Mouse (Mus musculus): ENCODE results near the gene Adgrf1. TPM values are rescaled to one million over a fixed set of nuclear protein-coding genes. Genes with fewer than 3 reads are reported as not detected.
"Not testable (repeated sequence)": the region's sequence is repeated elsewhere in the genome, so short reads cannot be mapped to it uniquely, and the experiment has no call there.

Adgrf1 gene
- polyA plus RNA-seq, 1 experiment = not detected

DNA sequence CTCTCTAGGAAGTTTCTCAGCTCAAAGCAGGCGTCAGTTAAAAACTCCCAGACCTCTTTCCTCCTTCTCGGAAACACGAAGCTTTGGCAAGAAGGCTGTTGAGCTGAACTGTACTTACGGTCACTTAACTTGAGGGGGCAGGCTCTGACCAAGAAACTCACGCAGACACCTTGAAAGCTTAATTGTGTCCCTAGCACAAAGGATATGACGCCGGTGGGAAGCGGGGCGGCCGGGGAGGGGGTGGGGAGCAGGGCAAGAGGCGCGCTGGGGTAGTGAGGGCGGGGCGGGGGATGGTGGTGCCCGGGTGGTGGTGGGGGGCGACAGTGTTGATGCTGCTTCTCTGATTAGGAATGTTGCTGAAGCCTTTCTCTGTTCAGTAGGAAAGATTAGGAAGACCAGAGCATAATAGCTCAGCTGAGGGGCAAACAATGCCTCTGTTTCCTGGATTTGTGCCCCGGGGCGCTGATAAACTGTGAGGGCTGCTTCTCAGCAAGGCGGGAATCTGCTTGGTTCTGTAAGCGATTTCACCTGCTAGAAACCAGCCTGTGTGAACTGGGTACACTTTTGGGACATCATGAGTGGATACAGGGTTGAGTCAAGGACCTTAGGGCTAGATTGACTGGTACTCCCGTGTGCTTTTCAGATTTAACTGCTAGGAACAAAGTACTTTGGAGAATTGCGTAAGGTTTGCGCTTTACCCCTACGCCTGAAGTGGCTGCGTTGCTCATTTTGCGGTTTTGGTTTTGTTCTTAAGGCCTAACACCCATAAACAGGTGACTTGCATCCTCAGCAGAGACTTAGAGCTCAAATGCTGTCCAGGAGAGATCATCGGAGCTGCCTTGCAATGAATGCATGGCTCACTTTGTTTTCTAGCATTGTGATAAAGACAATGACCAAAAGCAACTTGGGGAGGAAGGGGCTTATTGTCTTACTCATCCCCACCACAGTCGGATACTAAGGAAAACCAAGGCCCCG is 56.9 kb downstream of the Adgrf1 start:
- H3K4me3 ChIP-seq (ENCODE audit: insufficient read depth, low read depth, low read length) = peak overlapping the region; percentile 32
- peak overlapping the region; percentile 85 for H3K27ac ChIP-seq (replicated peaks; ENCODE audit: low read depth, low read length)
- H3K4me1 ChIP-seq (ENCODE audit: control insufficient read depth, insufficient read depth, insufficient read length, low read length) = peaks cover 9% of the 10 kb centered on the region; the same call in 1 of the 2 replicates

DNA sequence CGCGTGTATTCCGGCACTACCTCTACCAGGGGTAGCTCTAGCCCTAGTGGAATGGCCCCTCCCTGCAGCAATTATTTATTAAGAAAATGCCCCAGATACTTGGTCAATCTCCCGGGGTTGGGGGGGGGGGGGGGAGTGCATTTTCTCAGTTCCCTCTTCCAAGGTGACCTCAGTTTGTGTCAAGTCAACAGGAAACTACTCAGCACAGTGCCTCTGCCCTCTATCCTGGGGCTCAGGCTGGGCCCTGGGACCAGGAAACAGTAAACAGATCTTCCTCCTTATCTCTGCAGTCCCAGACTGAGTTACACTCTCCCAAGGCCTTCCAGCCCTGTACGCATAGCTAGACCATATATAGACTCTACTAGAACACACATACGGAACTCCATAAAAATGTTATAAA is 57.7 kb downstream of the Adgrf1 start:
- H3K4me3 ChIP-seq (ENCODE audit: insufficient read depth, low read depth, low read length) = no peak overlapping the region
- H3K27ac ChIP-seq (replicated peaks; ENCODE audit: low read depth, low read length) = no peak overlapping the region
- H3K4me1 ChIP-seq (ENCODE audit: control insufficient read depth, insufficient read depth, insufficient read length, low read length) = peaks cover 15% of the 10 kb centered on the region; the same call in 1 of the 2 replicates

- Histone ChIP-seq H3K4me1 (ENCODE audit: control insufficient read depth, insufficient read depth, insufficient read length, low read length) (peaks cover 18% of the 10 kb centered on the region; the same call in 1 of the 2 replicates), H3K4me3 (ENCODE audit: insufficient read depth, low read depth, low read length) (no peak overlapping the region), H3K27ac (replicated peaks; ENCODE audit: low read depth, low read length) (no peak overlapping the region)
These were observed 59.1 kb downstream of the Adgrf1 start for GRCm38 (mm10) chr17:43329216-43329615.

GRCm38 (mm10) chr17:43329761-43330183 is 59.6 kb downstream of the Adgrf1 start:
- Histone ChIP-seq H3K27ac (replicated peaks; ENCODE audit: low read depth, low read length) (no peak overlapping the region), H3K4me3 (ENCODE audit: insufficient read depth, low read depth, low read length) (no peak overlapping the region), H3K4me1 (ENCODE audit: control insufficient read depth, insufficient read depth, insufficient read length, low read length) (peaks cover 20% of the 10 kb centered on the region; the same call in 1 of the 2 replicates)

DNA sequence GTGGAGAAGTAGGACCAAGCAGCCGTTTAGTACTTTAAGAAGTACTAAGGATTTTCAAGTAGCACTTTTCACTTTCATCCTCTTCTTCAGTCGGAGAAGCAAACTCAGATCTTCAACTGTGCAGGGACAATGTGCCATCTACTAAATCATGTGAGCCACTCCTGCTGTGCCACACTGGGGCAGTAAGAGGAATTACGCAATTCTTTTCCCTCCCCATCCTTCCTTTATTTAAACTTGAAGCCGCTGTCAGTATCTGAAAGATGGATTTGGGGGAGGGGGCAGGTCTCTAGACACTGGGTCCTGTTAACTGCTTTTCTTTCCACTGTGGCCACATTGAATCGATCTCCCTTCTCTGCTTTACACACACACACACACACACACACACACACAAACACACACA is 62.6 kb downstream of the Adgrf1 start:
- peaks cover 29% of the 10 kb centered on the region; the same call in 1 of the 2 replicates for H3K4me1 ChIP-seq (ENCODE audit: control insufficient read depth, insufficient read depth, insufficient read length, low read length)
- H3K4me3 ChIP-seq (ENCODE audit: insufficient read depth, low read depth, low read length) = no peak overlapping the region
- H3K27ac ChIP-seq (replicated peaks; ENCODE audit: low read depth, low read length) = no peak overlapping the region; the same call in 1 of the 2 replicates

DNA sequence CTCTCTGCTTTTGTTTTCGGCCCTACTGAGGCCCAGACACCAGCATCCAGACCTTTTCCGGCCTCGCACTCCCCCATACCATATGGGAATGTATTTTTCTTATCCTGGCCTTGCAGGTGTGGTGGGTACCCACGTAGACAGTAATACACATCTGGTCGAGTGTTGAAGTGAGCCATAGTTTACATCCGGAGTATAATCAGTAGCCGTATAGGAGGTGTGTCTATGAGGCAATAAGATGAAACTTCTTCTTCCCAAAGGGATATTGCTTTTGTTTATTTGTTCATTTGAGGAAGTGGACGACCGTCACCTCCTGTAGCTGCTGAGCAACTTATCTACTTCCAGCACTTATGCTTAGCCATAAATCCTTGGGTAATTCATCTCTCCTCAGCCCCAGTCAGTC is 63.9 kb downstream of the Adgrf1 start:
- Histone ChIP-seq H3K4me3 (ENCODE audit: insufficient read depth, low read depth, low read length) (no peak overlapping the region), H3K27ac (replicated peaks; ENCODE audit: low read depth, low read length) (peak overlapping the region; percentile 29; the same call in 1 of the 2 replicates), H3K4me1 (ENCODE audit: control insufficient read depth, insufficient read depth, insufficient read length, low read length) (peaks cover 33% of the 10 kb centered on the region)

- H3K27ac ChIP-seq (replicated peaks; ENCODE audit: low read depth, low read length) = peak overlapping the region; percentile 88
These were observed 67.5 kb downstream of the Adgrf1 start for GRCm38 (mm10) chr17:43337643-43338042.

GRCm38 (mm10) chr17:43338279-43338678 is 68.2 kb downstream of the Adgrf1 start:
- H3K4me1 ChIP-seq (ENCODE audit: control insufficient read depth, insufficient read depth, insufficient read length, low read length) = peaks cover 23% of the 10 kb centered on the region
- H3K27ac ChIP-seq (replicated peaks; ENCODE audit: low read depth, low read length) = no peak overlapping the region; the same call in 1 of the 2 replicates
- no peak overlapping the region for H3K4me3 ChIP-seq (ENCODE audit: insufficient read depth, low read depth, low read length)

More at GRCm38 (mm10) chr17:43337643-43338042, 67.5 kb downstream of the Adgrf1 start:
- H3K4me3 ChIP-seq (ENCODE audit: insufficient read depth, low read depth, low read length) = no peak overlapping the region
- H3K4me1 ChIP-seq (ENCODE audit: control insufficient read depth, insufficient read depth, insufficient read length, low read length) = peaks cover 26% of the 10 kb centered on the region

DNA sequence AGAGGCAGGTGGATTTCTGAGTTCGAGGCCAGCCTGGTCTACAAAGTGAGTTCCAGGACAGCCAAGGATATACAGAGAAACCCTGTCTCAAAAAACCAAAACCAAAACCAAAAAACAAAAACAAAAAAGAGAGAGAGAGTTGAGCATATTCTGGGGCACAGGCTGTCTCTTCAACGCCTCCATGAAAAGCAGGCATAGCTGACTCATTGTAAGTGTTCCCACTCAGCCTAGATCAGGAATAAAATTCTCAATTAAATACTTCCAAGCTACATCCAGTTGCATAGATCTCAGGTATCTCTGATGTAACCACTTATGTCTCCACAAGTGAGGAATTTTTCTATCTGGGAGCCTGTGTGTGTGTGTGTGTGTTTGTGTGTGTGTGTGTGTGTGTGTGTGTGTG is 76.4 kb downstream of the Adgrf1 start:
- not testable (repeated sequence) for H3K27ac ChIP-seq (replicated peaks; ENCODE audit: low read depth, low read length); H3K4me3 ChIP-seq (ENCODE audit: insufficient read depth, low read depth, low read length)

GRCm38 (mm10) chr17:43357902-43358539 is 87.9 kb downstream of the Adgrf1 start:
- Histone ChIP-seq H3K27ac (replicated peaks; ENCODE audit: low read depth, low read length) (no peak overlapping the region), H3K4me3 (ENCODE audit: insufficient read depth, low read depth, low read length) (no peak overlapping the region), H3K4me1 (ENCODE audit: control insufficient read depth, insufficient read depth, insufficient read length, low read length) (peaks cover 4% of the 10 kb centered on the region; the same call in 1 of the 2 replicates)

More for the DNA sequence above, 76.4 kb downstream of the Adgrf1 start:
- H3K4me1 ChIP-seq (ENCODE audit: control insufficient read depth, insufficient read depth, insufficient read length, low read length) = not testable (repeated sequence)

DNA sequence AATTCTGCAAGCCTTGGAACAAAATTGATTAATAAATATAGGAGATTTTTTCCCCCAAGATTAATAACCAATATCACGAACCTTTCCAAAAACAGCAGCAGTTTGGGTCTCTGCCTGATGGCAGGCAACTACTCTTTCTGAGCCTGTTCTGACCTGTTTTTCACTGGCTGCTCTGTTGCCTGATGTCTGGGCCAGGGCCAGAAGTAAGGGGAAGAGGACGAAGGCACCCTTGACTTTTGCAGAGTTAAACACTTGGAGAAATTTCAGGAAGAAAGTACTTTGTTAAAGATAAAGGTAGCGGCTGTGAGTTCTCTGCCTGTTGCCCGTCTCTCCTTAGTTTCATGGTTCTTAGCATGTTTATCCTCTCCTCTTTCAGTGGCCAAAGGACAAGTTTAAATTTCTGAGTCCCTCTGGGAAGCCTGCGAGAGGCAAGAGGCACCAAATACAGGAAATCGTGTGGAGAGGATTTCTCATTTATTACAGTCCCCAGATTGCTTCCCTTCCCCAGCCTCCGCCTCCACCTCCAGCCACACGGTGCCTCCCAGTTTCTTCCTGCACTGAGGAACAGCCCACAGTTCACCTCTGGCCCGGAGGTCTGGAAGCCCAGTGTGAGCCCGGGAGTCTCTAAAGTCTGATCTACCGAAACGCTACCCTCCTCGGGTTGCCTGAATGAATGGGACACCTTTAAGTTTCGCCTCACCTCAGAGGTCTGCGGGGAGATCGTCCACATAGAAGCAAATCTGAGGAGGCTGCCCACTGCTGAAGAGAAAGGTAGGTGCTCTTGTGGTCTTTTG is 89.9 kb downstream of the Adgrf1 start, which contains the start of gene Adgrf5:
Adgrf5 (plus strand) TSS at position 626 of the 794 bp plus-strand sequence.
- peak within 1 kb of the TSS; percentile 64 for H3K4me3 ChIP-seq (ENCODE audit: insufficient read depth, low read depth, low read length)
- peaks cover 8% of the 10 kb centered on the region for H3K4me1 ChIP-seq (ENCODE audit: control insufficient read depth, insufficient read depth, insufficient read length, low read length)
- peak within 1 kb of the TSS; percentile 94 for H3K27ac ChIP-seq (replicated peaks; ENCODE audit: low read depth, low read length)

GRCm38 (mm10) chr17:43361021-43361420 is 90.9 kb downstream of the Adgrf1 start:
- Histone ChIP-seq H3K27ac (replicated peaks; ENCODE audit: low read depth, low read length) (peak overlapping the region; percentile 94), H3K4me3 (ENCODE audit: insufficient read depth, low read depth, low read length) (peak overlapping the region; percentile 64)

DNA sequence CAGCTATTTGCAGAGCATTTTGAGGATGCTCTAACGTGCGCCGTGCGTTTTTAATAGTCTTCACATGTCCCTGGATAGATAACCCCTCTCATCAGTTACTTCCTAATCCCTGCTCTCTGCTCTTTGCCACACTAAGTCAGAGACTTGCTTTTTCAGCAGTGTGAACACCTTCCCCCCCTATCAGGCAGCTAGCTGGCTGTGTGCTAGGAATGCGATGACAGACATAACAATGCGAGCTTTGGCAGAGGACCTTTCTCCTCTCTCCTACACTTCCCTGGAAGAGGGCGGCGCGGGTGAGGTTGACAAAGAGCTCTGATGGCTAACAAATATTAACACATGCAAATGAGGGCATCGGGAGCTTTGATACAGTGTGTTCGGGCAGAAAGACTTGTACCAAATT is 92.2 kb downstream of the Adgrf1 start:
- Histone ChIP-seq H3K27ac (replicated peaks; ENCODE audit: low read depth, low read length) (peak overlapping the region; percentile 100), H3K4me3 (ENCODE audit: insufficient read depth, low read depth, low read length) (peak overlapping the region; percentile 67), H3K4me1 (ENCODE audit: control insufficient read depth, insufficient read depth, insufficient read length, low read length) (peaks cover 17% of the 10 kb centered on the region)

More at GRCm38 (mm10) chr17:43361021-43361420, 90.9 kb downstream of the Adgrf1 start:
- peaks cover 13% of the 10 kb centered on the region for H3K4me1 ChIP-seq (ENCODE audit: control insufficient read depth, insufficient read depth, insufficient read length, low read length)

- H3K4me1 ChIP-seq (ENCODE audit: control insufficient read depth, insufficient read depth, insufficient read length, low read length) = peaks cover 21% of the 10 kb centered on the region
- peak overlapping the region; percentile 100 for H3K27ac ChIP-seq (replicated peaks; ENCODE audit: low read depth, low read length)
- H3K4me3 ChIP-seq (ENCODE audit: insufficient read depth, low read depth, low read length) = peak overlapping the region; percentile 67
These were observed 92.8 kb downstream of the Adgrf1 start for GRCm38 (mm10) chr17:43362881-43363280.
